ENCODE assay signal across 14 mouse cellular contexts in genomic region chr3:146102049-146102448, GRCm38 (mm10). TPM values are rescaled to one million over a fixed set of nuclear protein-coding genes. Genes with fewer than 3 reads are reported as not detected.
DNase-seq lines count a peak whose midpoint lies in the region; ATAC-seq lines count a peak whose summit lies in the region.
"Had no signal": no experiment of that assay in that cellular context is flagged by ENCODE, and none has a peak within 500 bp of the region (broad histone marks: within the 10 kb centered on the region; RNA-seq: fewer than 3 reads in every experiment).

No protein-coding gene starts in this region.

- H3K4me2 ChIP-seq in kidney, embryonic 15.5 days, result no peak overlapping the region

- DNase-seq in kidney, postnatal 10 days, result peak; percentile 19
- DNase-seq in 416B (ENCODE audit: low read depth), result peak; percentile 2
- no peak for DNase-seq in layer of hippocampus, adult 18-20 months (ENCODE audit: low spot score in 2 of 2)
- no peak for DNase-seq in ovary, postnatal 14 days (ENCODE audit: low spot score)
- no peak for DNase-seq in heart, embryonic 10.5 days (ENCODE audit: low spot score)
- DNase-seq: cerebellum, adult 8-10 months; gastrocnemius, postnatal 14 days; right cerebral cortex, postnatal 4 days had no signal

- ATAC-seq in kidney, embryonic 15.5 days (replicated peaks; ENCODE audit: low FRiP score), result no peak
- ATAC-seq in CD4-positive, CD25-positive, alpha-beta regulatory T cell, adult 4 months, result peak; percentile 54
- ATAC-seq in granulocyte monocyte progenitor cell, adult 5-6 weeks (replicated peaks; ENCODE audit: poor library complexity, severe bottlenecking), result 0 out of 2 replicates have a peak, but pooled peaks have one; percentile 44

- WGBS in kidney, embryonic 15.5 days, result 62% methylated on average over 6 of the region's 6 CpGs
- WGBS in heart, embryonic 10.5 days, result 55% methylated on average over 6 of the region's 6 CpGs

- H3K9ac ChIP-seq in kidney, embryonic 15.5 days, result no peak overlapping the region

- no peak overlapping the region for H3K4me3 ChIP-seq in kidney, embryonic 15.5 days (replicated peaks)
- no peak overlapping the region for H3K4me3 ChIP-seq in heart, embryonic 10.5 days
- H3K4me3 ChIP-seq: limb, embryonic 10.5 days had no signal

- H3K36me3 ChIP-seq in kidney, embryonic 15.5 days, result no peaks in the 10 kb centered on the region
- H3K36me3 ChIP-seq in heart, embryonic 10.5 days, result no peaks in the 10 kb centered on the region
- H3K36me3 ChIP-seq: limb, embryonic 10.5 days had no signal

- H3K9me3 ChIP-seq in kidney, embryonic 15.5 days (replicated peaks), result peaks cover 2% of the 10 kb centered on the region; the same call in 1 of the 2 replicates
- no peaks in the 10 kb centered on the region for H3K9me3 ChIP-seq in heart, embryonic 10.5 days
- H3K9me3 ChIP-seq: limb, embryonic 10.5 days had no signal

- no peak overlapping the region for H3K27ac ChIP-seq in kidney, embryonic 15.5 days
- no peak overlapping the region for H3K27ac ChIP-seq in heart, embryonic 10.5 days
- H3K27ac ChIP-seq: limb, embryonic 10.5 days had no signal

- H3K4me1 ChIP-seq in kidney, embryonic 15.5 days, result peaks cover under 1% of the 10 kb centered on the region; the same call in 1 of the 2 replicates
- H3K4me1 ChIP-seq in heart, embryonic 10.5 days, result peaks cover 2% of the 10 kb centered on the region; the same call in 1 of the 2 replicates

- H3K27me3 ChIP-seq in kidney, embryonic 15.5 days, result no peaks in the 10 kb centered on the region
- no peaks in the 10 kb centered on the region for H3K27me3 ChIP-seq in heart, embryonic 10.5 days (ENCODE audit: insufficient read depth, poor library complexity, severe bottlenecking)

RNA-seq across cellular contexts. Expression of gene Wdr63, which starts 5.9 kb away (rescaled TPM):
- 0.16 TPM in 1 of 2 replicates, not detected in the other for polyA plus RNA-seq in kidney, embryonic 15.5 days (2015; fragmentation: Nextera tagmentation; extraction: Ambion mirVana)
- not detected for polyA plus RNA-seq in CD4-positive, CD25-positive, alpha-beta regulatory T cell, adult 4 months (2017; shearing (Covaris generic))
- not detected in 2 replicates for total RNA-seq in granulocyte monocyte progenitor cell, adult 5-6 weeks (2014; fragmentation: Nextera tagmentation)
- total RNA-seq in granulocyte monocyte progenitor cell, adult 5-6 weeks (2017), result not detected in 2 replicates
- 1 to 10 TPM; 1.1 TPM for total RNA-seq in layer of hippocampus, adult 18-20 months (2021)
- polyA plus RNA-seq in heart, embryonic 10.5 days (2016; fragmentation: Nextera tagmentation; extraction: Ambion mirVana), result 0.38 and 0.48 TPM in 2 replicates
- total RNA-seq: gastrocnemius, postnatal 14 days; hematopoietic stem cell, adult 5-6 weeks had no signal
- polyA plus RNA-seq: limb, embryonic 10.5 days had no signal

RNA-seq across cellular contexts. Expression of gene Mcoln3, which starts 15.2 kb away (rescaled TPM):
- polyA plus RNA-seq in kidney, embryonic 15.5 days (2015; fragmentation: Nextera tagmentation; extraction: Ambion mirVana), result 14.0 and 17.0 TPM in 2 replicates
- polyA plus RNA-seq in CD4-positive, CD25-positive, alpha-beta regulatory T cell, adult 4 months (2017; shearing (Covaris generic)), result 1 to 10 TPM; 5.3 to 6.2 TPM
- not detected in 2 replicates for total RNA-seq in granulocyte monocyte progenitor cell, adult 5-6 weeks (2014; fragmentation: Nextera tagmentation)
- not detected in 2 replicates for total RNA-seq in granulocyte monocyte progenitor cell, adult 5-6 weeks (2017)
- total RNA-seq in layer of hippocampus, adult 18-20 months (2021), result not detected
- polyA plus RNA-seq in heart, embryonic 10.5 days (2016; fragmentation: Nextera tagmentation; extraction: Ambion mirVana), result 1.5 and 3.6 TPM in 2 replicates
- total RNA-seq: gastrocnemius, postnatal 14 days had no signal

RNA-seq across cellular contexts. Expression of gene Mcoln2, which starts 47.6 kb away (rescaled TPM):
- polyA plus RNA-seq in kidney, embryonic 15.5 days (2015; fragmentation: Nextera tagmentation; extraction: Ambion mirVana), result 0.78 and 0.91 TPM in 2 replicates
- 1 to 10 TPM; 1.7 to 2.2 TPM for polyA plus RNA-seq in CD4-positive, CD25-positive, alpha-beta regulatory T cell, adult 4 months (2017; shearing (Covaris generic))
- total RNA-seq in granulocyte monocyte progenitor cell, adult 5-6 weeks (2014; fragmentation: Nextera tagmentation), result 0.75 TPM in 1 of 2 replicates, not detected in the other
- total RNA-seq in granulocyte monocyte progenitor cell, adult 5-6 weeks (2017), result 0.52 and 4.1 TPM in 2 replicates
- total RNA-seq in layer of hippocampus, adult 18-20 months (2021), result not detected
- 0.18 and 0.44 TPM in 2 replicates for polyA plus RNA-seq in heart, embryonic 10.5 days (2016; fragmentation: Nextera tagmentation; extraction: Ambion mirVana)
- polyA plus RNA-seq: neural tube, embryonic 14.5 days had no signal

Comparison
In these comparisons a context has a peak if more than half of its experiments do, and no peak if none do; other contexts are left out.
1. DNase-seq: peak in kidney, postnatal 10 days (single experiment) and 416B (single experiment); none in layer of hippocampus, adult 18-20 months (0 of 2), ovary, postnatal 14 days (single experiment) and heart, embryonic 10.5 days (single experiment).